27 mouse cellular contexts compared by ENCODE assay signal in the genomic region with DNA sequence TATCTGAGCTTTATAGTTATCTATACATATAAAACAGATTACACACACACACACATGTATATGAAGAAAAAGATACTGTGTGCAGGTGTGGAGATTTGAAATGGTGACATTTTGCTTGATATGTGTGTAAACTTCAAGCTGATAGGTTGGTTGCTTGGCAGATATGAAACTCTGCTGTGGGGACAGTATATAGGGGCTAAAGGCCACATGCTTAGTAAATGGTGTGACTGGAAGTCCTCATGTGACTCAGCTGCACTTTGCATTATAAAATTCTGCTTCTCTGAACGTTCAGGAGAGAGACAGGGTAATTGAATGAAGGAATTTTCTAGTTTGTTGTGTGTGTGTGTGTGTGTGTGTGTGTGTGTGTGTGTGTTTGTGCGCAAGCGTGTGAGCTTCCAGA.
DNase-seq lines count a peak whose midpoint lies in the region; ATAC-seq and TF ChIP-seq lines count a peak whose summit lies in the region.
"Had no signal": no experiment of that assay in that cellular context is flagged by ENCODE, and none has a peak within 500 bp of the region (broad histone marks: within the 10 kb centered on the region; RNA-seq: fewer than 3 reads in every experiment).

No protein-coding gene starts in this region.

- no peak overlapping the region for H3K9ac ChIP-seq in heart, adult 2 months (ENCODE audit: low read depth, low read length)
- no peak overlapping the region for H3K9ac ChIP-seq in liver, postnatal 0 days (replicated peaks)
- no peak overlapping the region for H3K9ac ChIP-seq in liver, embryonic 12.5 days
- no peak overlapping the region for H3K9ac ChIP-seq in stomach, embryonic 15.5 days
- H3K9ac ChIP-seq: embryonic facial prominence, embryonic 12.5 days; heart, embryonic 13.5 days; liver, embryonic 14.5 days; lung, embryonic 15.5 days; neural tube, embryonic 12.5 days had no signal

- no peak for TF ChIP-seq EP300 in heart, adult 2 months (IDR thresholded peaks at IDR 0.05; ENCODE audit: insufficient read depth, low read depth, low read length)
- no peak for TF ChIP-seq EP300 in liver, postnatal 0 days (IDR thresholded peaks at IDR 0.05; ENCODE audit: low read depth)

- H3K36me3 ChIP-seq in heart, adult 2 months (ENCODE audit: control insufficient read depth, insufficient read depth, low read length), result peaks cover 25% of the 10 kb centered on the region
- no peaks in the 10 kb centered on the region for H3K36me3 ChIP-seq in liver, postnatal 0 days (replicated peaks; ENCODE audit: insufficient read depth, low read length)
- H3K36me3 ChIP-seq in liver, embryonic 12.5 days, result no peaks in the 10 kb centered on the region
- H3K36me3 ChIP-seq in stomach, embryonic 15.5 days, result no peaks in the 10 kb centered on the region
- H3K36me3 ChIP-seq: embryonic facial prominence, embryonic 12.5 days; G1E; heart, embryonic 13.5 days; lung, embryonic 15.5 days; neural tube, embryonic 12.5 days had no signal

- peaks cover 3% of the 10 kb centered on the region for H3K79me2 ChIP-seq in heart, adult 2 months (replicated peaks; ENCODE audit: control insufficient read depth, insufficient read depth, low read length)

- TF ChIP-seq POLR2A in heart, adult 2 months (IDR thresholded peaks at IDR 0.05; ENCODE audit: insufficient read depth, low read depth, low read length), result no peak

- H3K4me1 ChIP-seq in heart, adult 2 months (ENCODE audit: control insufficient read depth, insufficient read depth, low read length), result peaks cover 9% of the 10 kb centered on the region
- H3K4me1 ChIP-seq in liver, postnatal 0 days (ENCODE audit: insufficient read depth), result peaks cover 5% of the 10 kb centered on the region; the same call in 1 of the 2 replicates
- no peaks in the 10 kb centered on the region for H3K4me1 ChIP-seq in liver, embryonic 12.5 days
- no peaks in the 10 kb centered on the region for H3K4me1 ChIP-seq in stomach, embryonic 15.5 days
- H3K4me1 ChIP-seq: neural tube, embryonic 12.5 days had no signal

- H3K27me3 ChIP-seq in heart, adult 2 months (ENCODE audit: control insufficient read depth, insufficient read depth, low read length), result no peaks in the 10 kb centered on the region
- no peaks in the 10 kb centered on the region for H3K27me3 ChIP-seq in liver, postnatal 0 days (ENCODE audit: insufficient read depth, low read length)
- H3K27me3 ChIP-seq in liver, embryonic 12.5 days (replicated peaks), result no peaks in the 10 kb centered on the region
- no peaks in the 10 kb centered on the region for H3K27me3 ChIP-seq in stomach, embryonic 15.5 days (replicated peaks)
- H3K27me3 ChIP-seq: embryonic facial prominence, embryonic 12.5 days; heart, embryonic 13.5 days; lung, embryonic 15.5 days; neural tube, embryonic 12.5 days; Patski had no signal

- no peak overlapping the region for H3K4me3 ChIP-seq in heart, adult 2 months
- H3K4me3 ChIP-seq in liver, postnatal 0 days (ENCODE audit: low read depth, low read length), result no peak overlapping the region
- H3K4me3 ChIP-seq in liver, embryonic 12.5 days, result no peak overlapping the region
- H3K4me3 ChIP-seq in stomach, embryonic 15.5 days (replicated peaks), result no peak overlapping the region
- H3K4me3 ChIP-seq: embryonic facial prominence, embryonic 12.5 days; heart, embryonic 13.5 days; lung, embryonic 15.5 days; neural tube, embryonic 12.5 days had no signal

- H3K4me2 ChIP-seq in liver, postnatal 0 days (ENCODE audit: low read depth, low read length), result no peak overlapping the region
- no peak overlapping the region for H3K4me2 ChIP-seq in liver, embryonic 12.5 days
- H3K4me2 ChIP-seq in stomach, embryonic 15.5 days, result no peak overlapping the region
- H3K4me2 ChIP-seq: embryonic facial prominence, embryonic 12.5 days; heart, embryonic 13.5 days; lung, embryonic 15.5 days; midbrain, embryonic 11.5 days; neural tube, embryonic 12.5 days had no signal

- peak; percentile 33; the same call in 1 of the 2 replicates for ATAC-seq in liver, postnatal 0 days
- no peak for ATAC-seq in liver, embryonic 12.5 days
- ATAC-seq in stomach, embryonic 15.5 days (ENCODE audit: insufficient read depth, low FRiP score, low read depth), result peak; percentile 84
- ATAC-seq: forebrain, embryonic 14.5 days; hindbrain, embryonic 16.5 days; midbrain, embryonic 16.5 days had no signal

- H3K27ac ChIP-seq in heart, adult 2 months, result peak overlapping the region; percentile 42
- no peak overlapping the region for H3K27ac ChIP-seq in liver, postnatal 0 days (ENCODE audit: low read depth)
- H3K27ac ChIP-seq in liver, embryonic 12.5 days, result no peak overlapping the region
- H3K27ac ChIP-seq in stomach, embryonic 15.5 days, result peak overlapping the region; percentile 44
- H3K27ac ChIP-seq: embryonic facial prominence, embryonic 12.5 days; liver, embryonic 14.5 days; lung, embryonic 15.5 days; neural tube, embryonic 12.5 days had no signal

- intact Hi-C loops in heart, adult 2 months (cut with DNase I), result no loop called here

- H3K9me3 ChIP-seq in liver, postnatal 0 days (ENCODE audit: low read length), result no peaks in the 10 kb centered on the region
- no peaks in the 10 kb centered on the region for H3K9me3 ChIP-seq in liver, embryonic 12.5 days (replicated peaks)
- H3K9me3 ChIP-seq in stomach, embryonic 15.5 days, result no peaks in the 10 kb centered on the region
- H3K9me3 ChIP-seq: embryonic facial prominence, embryonic 12.5 days; heart, embryonic 13.5 days; lung, embryonic 15.5 days; neural tube, embryonic 12.5 days had no signal

- 75% methylated on average over 3 of the region's 3 CpGs for WGBS in heart, adult 2 months
- WGBS in liver, postnatal 0 days (ENCODE audit: insufficient replicate concordance), result 67% methylated on average over 3 of the region's 3 CpGs
- WGBS in liver, embryonic 12.5 days (ENCODE audit: insufficient replicate concordance), result 77% methylated on average over 3 of the region's 3 CpGs
- 76% methylated on average over 3 of the region's 3 CpGs for WGBS in stomach, embryonic 15.5 days

- DNase-seq in heart, adult 2 months, result no peak
- DNase-seq in heart, adult 9 months (ENCODE audit: low spot score in 2 of 2), result no peak
- no peak for DNase-seq in liver, postnatal 0 days
- DNase-seq in embryo, embryonic 10.5 days (ENCODE audit: low spot score), result no peak
- DNase-seq in urinary bladder, postnatal 14 days (ENCODE audit: low spot score), result no peak
- DNase-seq: adrenal gland, postnatal 10 days; cerebellum, adult 8-10 months; cerebellum, postnatal 36 days; embryo, embryonic 11 days; gastrocnemius, postnatal 36 days; heart, postnatal 14 days; layer of hippocampus, postnatal 36 days; left cerebral cortex, postnatal 4 days; lung, postnatal 36 days had no signal

- TF ChIP-seq CTCF in heart, adult 2 months (IDR thresholded peaks at IDR 0.05), result no peak
- no peak for TF ChIP-seq CTCF in liver, postnatal 0 days (IDR thresholded peaks at IDR 0.05; ENCODE audit: low read depth)

Comparison
In these comparisons a context has a peak if more than half of its experiments do, and no peak if none do; other contexts are left out.
1. H3K27ac ChIP-seq: peak in heart, adult 2 months (single experiment) and stomach, embryonic 15.5 days (single experiment); none in liver, postnatal 0 days (single experiment) and liver, embryonic 12.5 days (single experiment).